ENCODE assay signal across 9 mouse cellular contexts in the genomic region with DNA sequence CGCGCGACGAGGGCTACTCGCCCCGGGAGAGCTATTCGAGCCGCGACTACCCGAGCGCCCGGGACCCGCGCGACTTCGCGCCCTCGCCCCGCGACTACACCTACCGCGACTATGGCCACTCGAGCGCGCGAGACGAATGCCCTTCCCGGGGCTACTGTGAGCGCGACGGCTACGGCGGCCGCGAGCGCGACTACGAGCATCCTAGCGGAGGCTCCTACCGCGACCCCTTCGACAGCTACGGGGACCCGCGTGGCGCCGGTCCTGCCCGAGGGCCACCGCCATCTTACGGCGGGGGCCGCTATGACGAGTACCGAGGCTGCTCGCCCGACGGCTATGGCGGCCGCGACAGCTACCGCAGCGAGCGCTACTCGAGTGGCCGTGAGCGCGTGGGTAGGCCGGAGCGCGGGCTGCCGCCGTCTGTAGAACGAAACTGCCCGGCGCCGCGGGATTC. TPM values are rescaled to one million over a fixed set of nuclear protein-coding genes. Genes with fewer than 3 reads are reported as not detected.
DNase-seq lines count a peak whose midpoint lies in the region; ATAC-seq lines count a peak whose summit lies in the region.
"Had no signal": no experiment of that assay in that cellular context is flagged by ENCODE, and none has a peak within 500 bp of the region (broad histone marks: within the 10 kb centered on the region; RNA-seq: fewer than 3 reads in every experiment).

No protein-coding gene starts in this region.

- no peak overlapping the region for H3K9ac ChIP-seq in hindbrain, embryonic 15.5 days
- H3K9ac ChIP-seq in midbrain, embryonic 11.5 days (ENCODE audit: low read length) = no peak overlapping the region

- H3K36me3 ChIP-seq in hindbrain, embryonic 15.5 days = no peaks in the 10 kb centered on the region
- H3K36me3 ChIP-seq in midbrain, embryonic 11.5 days (ENCODE audit: control insufficient read depth, insufficient read depth, low read length) = no peaks in the 10 kb centered on the region

- H3K9me3 ChIP-seq in hindbrain, embryonic 15.5 days = peaks cover 15% of the 10 kb centered on the region
- H3K9me3 ChIP-seq in midbrain, embryonic 11.5 days (ENCODE audit: control insufficient read depth, low read length) = peaks cover 12% of the 10 kb centered on the region

- DNase-seq in adrenal gland, postnatal 36 days = peak; percentile 21 to 28
- DNase-seq in adrenal gland, adult 2 months = no peak
- peak; percentile 20 for DNase-seq in embryo, embryonic 11 days
- DNase-seq in midbrain, embryonic 11.5 days (ENCODE audit: low spot score, missing footprints) = no peak
- DNase-seq in cerebellum, postnatal 36 days = no peak
- no peak for DNase-seq in urinary bladder, postnatal 10 days (ENCODE audit: low spot score)

- 0 out of 2 replicates have a peak, but pooled peaks cover 4% of the 10 kb centered on the region for H3K4me1 ChIP-seq in hindbrain, embryonic 15.5 days (replicated peaks)
- no peaks in the 10 kb centered on the region for H3K4me1 ChIP-seq in midbrain, embryonic 11.5 days (ENCODE audit: control insufficient read depth, insufficient read depth, low read length)

- H3K27ac ChIP-seq in hindbrain, embryonic 15.5 days (replicated peaks) = no peak overlapping the region
- H3K27ac ChIP-seq in midbrain, embryonic 11.5 days (ENCODE audit: low read depth, low read length) = no peak overlapping the region

- H3K4me2 ChIP-seq in hindbrain, embryonic 15.5 days = peak overlapping the region; percentile 38
- H3K4me2 ChIP-seq in midbrain, embryonic 11.5 days = 0 out of 2 replicates have a peak overlapping the region, but pooled peaks have one; percentile 19

- H3K27me3 ChIP-seq in hindbrain, embryonic 15.5 days = peaks cover 45% of the 10 kb centered on the region
- peaks cover 24% of the 10 kb centered on the region for H3K27me3 ChIP-seq in midbrain, embryonic 11.5 days (ENCODE audit: control insufficient read depth, insufficient read depth, low read length)

- 22% methylated on average over 77 of the region's 77 CpGs for WGBS in hindbrain, embryonic 15.5 days
- WGBS in midbrain, embryonic 11.5 days = 26% methylated on average over 56 of the region's 77 CpGs

- peak overlapping the region; percentile 31 for H3K4me3 ChIP-seq in hindbrain, embryonic 15.5 days
- peak overlapping the region; percentile 17; the same call in 1 of the 2 replicates for H3K4me3 ChIP-seq in midbrain, embryonic 11.5 days (ENCODE audit: low read depth, low read length)

- ATAC-seq in hindbrain, embryonic 15.5 days (ENCODE audit: low FRiP score, low read depth) = 0 out of 2 replicates have a peak, but pooled peaks have one; percentile 27
- peak; percentile 54; the same call in 1 of the 2 replicates for ATAC-seq in midbrain, embryonic 11.5 days (ENCODE audit: low FRiP score)
- ATAC-seq in frontal cortex, adult (ENCODE audit: low TSS enrichment) = no peak

RNA-seq across cellular contexts. Expression of gene Rbmxl2, which starts 0.9 kb away (rescaled TPM):
- total RNA-seq in adrenal gland, postnatal 36 days (2021) = not detected
- not detected for total RNA-seq in adrenal gland, adult 2 months (2021)
- polyA plus RNA-seq in adrenal gland, adult 2 months (2012; rRNA removed) = not detected in 2 replicates
- polyA plus RNA-seq in hindbrain, embryonic 15.5 days (2015; fragmentation: Nextera tagmentation; extraction: Ambion mirVana) = not detected in 2 replicates
- polyA plus RNA-seq in midbrain, embryonic 11.5 days (2014; fragmentation: Nextera tagmentation; extraction: Ambion mirVana) = 0.15 TPM in 1 of 2 replicates, not detected in the other
- polyA plus RNA-seq: liver, embryonic 16.5 days had no signal

RNA-seq across cellular contexts. Expression of gene Nlrp14, which starts 43.4 kb away (rescaled TPM):
- total RNA-seq in adrenal gland, postnatal 36 days (2021) = not detected
- total RNA-seq in adrenal gland, adult 2 months (2021) = not detected
- not detected in 2 replicates for polyA plus RNA-seq in adrenal gland, adult 2 months (2012; rRNA removed)
- polyA plus RNA-seq in hindbrain, embryonic 15.5 days (2015; fragmentation: Nextera tagmentation; extraction: Ambion mirVana) = not detected in 2 replicates
- not detected in 2 replicates for polyA plus RNA-seq in midbrain, embryonic 11.5 days (2014; fragmentation: Nextera tagmentation; extraction: Ambion mirVana)
- polyA plus RNA-seq: liver, embryonic 16.5 days had no signal

Comparison
In these comparisons a context has a peak if more than half of its experiments do, and no peak if none do; other contexts are left out.
1. DNase-seq: peak in adrenal gland, postnatal 36 days (2 of 2) and embryo, embryonic 11 days (single experiment); none in adrenal gland, adult 2 months (single experiment), midbrain, embryonic 11.5 days (single experiment), cerebellum, postnatal 36 days (0 of 2) and urinary bladder, postnatal 10 days (single experiment).